Mouse (Mus musculus) stomach, embryonic 16.5 days (tissue): ENCODE results near the gene Phf21a. TPM values are rescaled to one million over a fixed set of nuclear protein-coding genes. Genes with fewer than 3 reads are reported as not detected.

Experiments
- ATAC-seq: fragments of 200-750 bp; cut with Nextera tagmentation; 2 replicates; pipeline ENCODE4 v1.8.0; 2017; ENCODE audit warnings: moderate number of reproducible peaks, moderate TSS enrichment; ENCODE audit not compliant: insufficient read depth, low FRiP score
- H3K27ac ChIP-seq: fragments of 300-500 bp; sonication (generic); 2 replicates; pipeline ENCODE4 v1.5.1; 2014; ENCODE audit warnings: low read length
- H3K27me3 ChIP-seq: fragments of 300-500 bp; sonication (generic); 2 replicates; pipeline ENCODE4 v1.6.1; 2014; ENCODE audit warnings: low read length, control low read depth, mixed read lengths; ENCODE audit not compliant: control insufficient read depth, insufficient read depth
- H3K36me3 ChIP-seq: fragments of 300-500 bp; sonication (generic); 2 replicates; pipeline ENCODE4 v1.6.1; 2014; ENCODE audit warnings: low read length; ENCODE audit not compliant: control insufficient read depth, insufficient read depth
- H3K4me1 ChIP-seq: fragments of 300-500 bp; sonication (generic); 2 replicates; pipeline ENCODE4 v1.6.1; 2014; ENCODE audit warnings: low read length, control low read depth, mixed read lengths; ENCODE audit not compliant: control insufficient read depth, insufficient read depth
- H3K4me2 ChIP-seq: fragments of 300-500 bp; sonication (generic); 2 replicates; pipeline ENCODE4 v1.6.1; 2014; ENCODE audit warnings: low read depth, low read length, mixed read lengths
- H3K4me3 ChIP-seq: fragments of 300-500 bp; sonication (generic); replicated peaks from 2 replicates; pipeline ENCODE4 v1.5.1; 2014; ENCODE audit warnings: mild to moderate bottlenecking, low read length
- H3K9ac ChIP-seq: fragments of 300-500 bp; sonication (generic); 2 replicates; pipeline ENCODE4 v1.6.1; 2014; ENCODE audit warnings: low read length
- H3K9me3 ChIP-seq: fragments of 300-500 bp; sonication (generic); replicated peaks from 2 replicates; pipeline ENCODE4 v1.6.1; 2016; ENCODE audit warnings: low read length, control low read depth; ENCODE audit not compliant: control insufficient read depth
- WGBS: fragments of 180-500 bp; shearing (Covaris S2); extraction: QIAGEN DNeasy Blood & Tissue Kit; methylation state at CpG from one replicate; pipeline ENCODE4 v1.1.7; 2014; 5-methylcytosine and 5-hydroxymethylcytosine counted together
- polyA plus RNA-seq: library from polyadenylated mRNA; unstranded; fragments of >200 nt; fragmentation: Nextera tagmentation; extraction: Ambion mirVana; gene quantifications from 2 replicates; pipeline ENCODE4 v1.2.1, GENCODE M21; 2015

The Phf21a gene
- polyA plus RNA-seq, 1 experiment from 2014 or later: 23.8 TPM

DNA sequence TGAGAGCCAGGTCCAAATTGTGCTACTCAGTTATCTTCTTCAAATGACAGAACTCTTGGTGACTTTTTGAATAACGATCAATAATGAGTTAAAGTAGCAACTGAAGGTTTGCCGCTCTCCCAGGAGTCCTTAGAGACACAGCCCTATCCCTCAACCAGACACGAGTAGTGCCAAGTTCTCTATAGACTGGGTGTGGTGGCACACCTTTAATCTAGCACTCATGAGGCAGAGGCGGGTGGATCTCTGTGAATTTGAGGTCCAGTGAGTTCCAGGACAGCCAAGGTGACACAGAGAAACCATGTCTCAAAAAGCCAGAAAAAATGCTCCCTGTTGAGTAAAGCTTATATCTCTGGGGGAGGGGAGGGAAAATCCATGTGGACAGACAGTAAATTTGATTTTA lies 234.7 kb downstream of the Phf21a start:
- no peak overlapping the region for H3K9ac ChIP-seq
- no peak for ATAC-seq
- WGBS: 91% methylated on average over 4 of the region's 4 CpGs
- H3K4me1 ChIP-seq: no peaks in the 10 kb centered on the region
- H3K27me3 ChIP-seq: no peaks in the 10 kb centered on the region
- no peak overlapping the region for H3K4me3 ChIP-seq
- no peak overlapping the region for H3K4me2 ChIP-seq
- H3K9me3 ChIP-seq: no peaks in the 10 kb centered on the region
- H3K27ac ChIP-seq: no peak overlapping the region
- H3K36me3 ChIP-seq: 0 out of 2 replicates have a peak, but pooled peaks cover 1% of the 10 kb centered on the region

- no peaks in the 10 kb centered on the region for H3K27me3 ChIP-seq
- ATAC-seq: no peak
- no peaks in the 10 kb centered on the region for H3K4me1 ChIP-seq
- H3K9ac ChIP-seq: no peak overlapping the region
- H3K9me3 ChIP-seq: no peaks in the 10 kb centered on the region
- no peak overlapping the region for H3K27ac ChIP-seq
- no peak overlapping the region for H3K4me3 ChIP-seq
- H3K4me2 ChIP-seq: no peak overlapping the region
- peaks cover 3% of the 10 kb centered on the region; the same call in 1 of the 2 replicates for H3K36me3 ChIP-seq
- WGBS: 90% methylated on average over 8 of the region's 8 CpGs
These were observed 235.3 kb downstream of the Phf21a start for GRCm38 (mm10) chr2:92328206-92328605.

DNA sequence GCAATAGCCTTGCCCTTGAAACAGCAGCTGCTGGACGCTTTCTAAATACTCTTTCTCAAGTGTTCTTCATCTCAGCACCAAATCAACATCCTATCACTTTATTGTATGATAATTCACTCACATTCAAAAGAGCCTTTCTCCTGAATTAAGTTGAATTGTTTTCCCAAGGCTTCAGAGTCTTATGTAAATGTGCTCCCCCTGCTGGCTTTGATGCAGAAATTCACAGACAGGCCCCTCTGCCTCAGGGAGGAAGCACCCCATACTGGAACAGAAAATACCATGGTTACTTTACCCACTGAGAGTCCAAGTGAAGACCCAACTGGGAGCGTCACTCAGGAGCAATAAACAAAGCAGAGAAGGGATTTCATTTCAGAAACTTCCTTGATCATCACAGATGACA lies 237.9 kb downstream of the Phf21a start:
- Histone ChIP-seq H3K27ac (no peak overlapping the region), H3K9me3 (no peaks in the 10 kb centered on the region), H3K4me2 (no peak overlapping the region), H3K4me1 (no peaks in the 10 kb centered on the region), H3K4me3 (no peak overlapping the region), H3K27me3 (no peaks in the 10 kb centered on the region), H3K9ac (no peak overlapping the region), H3K36me3 (peaks cover 3% of the 10 kb centered on the region; the same call in 1 of the 2 replicates)
- 53% methylated on average over 2 of the region's 2 CpGs for WGBS
- no peak for ATAC-seq

DNA sequence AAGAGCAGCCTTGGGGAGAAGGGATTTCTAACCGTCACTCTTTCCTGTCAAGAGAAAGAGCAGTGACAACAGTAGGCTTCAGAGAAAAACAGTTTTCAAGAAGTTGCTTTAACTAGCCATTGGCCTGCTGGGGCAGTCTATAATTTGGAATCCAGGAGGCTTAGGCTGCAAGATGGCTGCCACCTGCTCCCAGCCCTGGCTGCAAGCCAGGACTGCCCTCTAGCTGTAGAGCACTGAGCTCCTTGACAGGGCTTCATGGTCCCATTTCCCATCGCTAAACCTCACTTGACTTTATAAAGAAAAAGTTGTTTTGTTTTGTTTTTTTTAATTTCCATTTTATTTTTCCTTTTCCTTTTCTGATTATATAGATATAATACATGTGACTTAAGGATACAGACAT lies 238.5 kb downstream of the Phf21a start:
- H3K36me3 ChIP-seq: peaks cover 3% of the 10 kb centered on the region; the same call in 1 of the 2 replicates

GRCm38 (mm10) chr2:92331871-92332270 lies 239.0 kb downstream of the Phf21a start:
- Histone ChIP-seq H3K4me1 (no peaks in the 10 kb centered on the region), H3K9me3 (no peaks in the 10 kb centered on the region), H3K4me2 (no peak overlapping the region), H3K27ac (no peak overlapping the region), H3K27me3 (no peaks in the 10 kb centered on the region), H3K36me3 (peaks cover 3% of the 10 kb centered on the region; the same call in 1 of the 2 replicates), H3K9ac (no peak overlapping the region), H3K4me3 (no peak overlapping the region)
- no peak for ATAC-seq
- 90% methylated on average over 2 of the region's 2 CpGs for WGBS

More for the DNA sequence above, 238.5 kb downstream of the Phf21a start:
- H3K27me3 ChIP-seq: no peaks in the 10 kb centered on the region
- H3K4me3 ChIP-seq: no peak overlapping the region
- H3K27ac ChIP-seq: no peak overlapping the region
- no peaks in the 10 kb centered on the region for H3K9me3 ChIP-seq
- 91% methylated on average over 2 of the region's 2 CpGs for WGBS
- no peak for ATAC-seq
- no peak overlapping the region for H3K4me2 ChIP-seq
- no peak overlapping the region for H3K9ac ChIP-seq
- H3K4me1 ChIP-seq: no peaks in the 10 kb centered on the region

- Histone ChIP-seq H3K4me2 (no peak overlapping the region), H3K4me3 (no peak overlapping the region), H3K27me3 (no peaks in the 10 kb centered on the region), H3K9me3 (no peaks in the 10 kb centered on the region), H3K4me1 (no peaks in the 10 kb centered on the region), H3K27ac (no peak overlapping the region), H3K9ac (no peak overlapping the region), H3K36me3 (peaks cover 8% of the 10 kb centered on the region; the same call in 1 of the 2 replicates)
- no peak for ATAC-seq
These were observed 249.5 kb downstream of the Phf21a start for GRCm38 (mm10) chr2:92342418-92342817.

GRCm38 (mm10) chr2:92347191-92347590 lies 254.3 kb downstream of the Phf21a start:
- H3K36me3 ChIP-seq: 0 out of 2 replicates have a peak, but pooled peaks cover 5% of the 10 kb centered on the region
- 84% methylated on average over 2 of the region's 2 CpGs for WGBS
- ATAC-seq: no peak
- no peak overlapping the region for H3K9ac ChIP-seq
- no peak overlapping the region for H3K4me2 ChIP-seq
- no peaks in the 10 kb centered on the region for H3K9me3 ChIP-seq
- H3K27me3 ChIP-seq: no peaks in the 10 kb centered on the region
- H3K4me1 ChIP-seq: no peaks in the 10 kb centered on the region
- no peak overlapping the region for H3K27ac ChIP-seq
- no peak overlapping the region for H3K4me3 ChIP-seq

GRCm38 (mm10) chr2:92349589-92350425 lies 256.9 kb downstream of the Phf21a start:
- no peak overlapping the region for H3K9ac ChIP-seq
- no peak overlapping the region for H3K4me3 ChIP-seq
- H3K4me2 ChIP-seq: no peak overlapping the region
- H3K4me1 ChIP-seq: no peaks in the 10 kb centered on the region
- 0 out of 2 replicates have a peak, but pooled peaks cover 2% of the 10 kb centered on the region for H3K36me3 ChIP-seq
- no peak overlapping the region for H3K27ac ChIP-seq
- H3K27me3 ChIP-seq: no peaks in the 10 kb centered on the region
- ATAC-seq: no peak
- no peaks in the 10 kb centered on the region for H3K9me3 ChIP-seq
- WGBS: 57% methylated on average over 6 of the region's 6 CpGs

GRCm38 (mm10) chr2:92350686-92351085 lies 257.8 kb downstream of the Phf21a start:
- Histone ChIP-seq H3K27ac (no peak overlapping the region), H3K36me3 (no peaks in the 10 kb centered on the region)
- no peak for ATAC-seq

More at GRCm38 (mm10) chr2:92350686-92351085, 257.8 kb downstream of the Phf21a start:
- no peak overlapping the region for H3K4me3 ChIP-seq
- H3K4me2 ChIP-seq: no peak overlapping the region
- WGBS: 45% methylated on average over 5 of the region's 5 CpGs
- H3K27me3 ChIP-seq: no peaks in the 10 kb centered on the region
- H3K9ac ChIP-seq: no peak overlapping the region
- H3K4me1 ChIP-seq: no peaks in the 10 kb centered on the region
- no peaks in the 10 kb centered on the region for H3K9me3 ChIP-seq
